Mouse (Mus musculus) megakaryocyte-erythroid progenitor cell, adult 5 weeks (primary cell): ENCODE measurements around the gene Atf4. TPM values are rescaled to one million over a fixed set of nuclear protein-coding genes. Genes with fewer than 3 reads are reported as not detected.

Source experiments
- polyA plus RNA-seq: library from polyadenylated mRNA; stranded (reverse); fragments of >175 nt; gene quantifications from 2 replicates; pipeline ENCODE4 v1.2.3, GENCODE M21; 2012

The Atf4 gene
- polyA plus RNA-seq: 643 and 648 TPM in 2 replicates

DNA sequence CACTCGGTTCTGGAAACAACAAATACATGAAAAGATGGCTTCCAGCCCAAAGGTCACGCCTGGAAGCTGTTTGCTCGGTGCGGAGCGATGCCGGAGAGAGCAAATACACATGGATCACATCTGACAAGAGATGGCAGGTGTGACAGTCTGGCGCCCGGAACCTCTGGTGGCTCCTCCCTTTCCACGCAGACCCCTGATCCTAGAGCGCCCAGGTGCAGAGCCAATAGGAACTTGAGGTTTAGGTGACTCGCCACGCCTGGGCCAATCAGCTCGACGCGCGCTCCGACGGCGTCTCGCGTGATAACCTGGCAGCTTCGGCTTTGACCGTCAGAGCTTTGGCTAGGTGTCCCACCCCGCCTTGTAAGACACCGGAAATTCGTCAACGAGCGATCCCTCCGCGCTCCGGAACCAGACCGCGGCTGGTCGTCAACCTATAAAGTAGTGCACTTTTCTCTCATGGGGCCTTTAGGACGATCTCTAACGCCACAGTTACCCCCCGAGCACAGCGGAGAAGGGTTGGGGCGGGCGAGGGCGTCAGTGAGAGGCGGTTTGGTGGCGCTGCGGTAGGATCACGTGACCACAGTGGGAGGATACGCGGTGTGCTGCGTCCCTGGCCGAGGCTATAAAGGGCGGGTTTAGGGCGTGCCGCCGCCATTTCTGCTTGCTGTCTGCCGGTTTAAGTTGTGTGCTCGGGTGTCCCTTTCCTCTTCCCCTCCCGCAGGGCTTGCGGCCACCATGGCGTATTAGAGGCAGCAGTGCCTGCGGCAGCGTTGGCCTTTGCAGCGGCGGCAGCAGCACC is at the start of gene Atf4:
Gene Atf4 (plus strand): TSS at position 338 of the 799 bp plus-strand sequence.

GRCm38 (mm10) chr15:80233733-80234509 is 21.1 kb upstream of the Atf4 start, which contains the start of gene Mief1:
Mief1 (plus strand) TSS chr15:80234018.

DNA sequence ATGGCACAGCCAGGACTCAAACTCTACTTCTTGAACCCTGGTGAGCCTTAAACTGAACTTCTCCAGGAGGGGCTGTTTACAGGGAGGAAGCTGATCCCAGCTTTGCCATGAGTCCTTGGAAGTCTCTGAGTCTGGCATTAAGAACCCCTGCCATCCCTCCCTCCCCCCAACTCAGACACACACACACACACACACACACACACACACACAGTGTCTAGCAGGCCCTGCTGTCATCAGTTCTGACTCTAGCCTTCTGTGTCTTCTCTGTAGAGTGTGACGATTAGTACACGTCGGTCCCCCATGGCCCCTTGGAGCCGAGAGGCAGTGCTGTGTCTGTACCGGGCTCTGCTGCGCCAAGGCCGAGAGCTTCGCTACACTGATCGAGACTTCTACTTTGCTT is 19.4 kb upstream of the Atf4 start, which contains the start of gene AC140267.1:
Gene AC140267.1 (plus strand): TSS at position 301 of the 400 bp plus-strand sequence.

DNA sequence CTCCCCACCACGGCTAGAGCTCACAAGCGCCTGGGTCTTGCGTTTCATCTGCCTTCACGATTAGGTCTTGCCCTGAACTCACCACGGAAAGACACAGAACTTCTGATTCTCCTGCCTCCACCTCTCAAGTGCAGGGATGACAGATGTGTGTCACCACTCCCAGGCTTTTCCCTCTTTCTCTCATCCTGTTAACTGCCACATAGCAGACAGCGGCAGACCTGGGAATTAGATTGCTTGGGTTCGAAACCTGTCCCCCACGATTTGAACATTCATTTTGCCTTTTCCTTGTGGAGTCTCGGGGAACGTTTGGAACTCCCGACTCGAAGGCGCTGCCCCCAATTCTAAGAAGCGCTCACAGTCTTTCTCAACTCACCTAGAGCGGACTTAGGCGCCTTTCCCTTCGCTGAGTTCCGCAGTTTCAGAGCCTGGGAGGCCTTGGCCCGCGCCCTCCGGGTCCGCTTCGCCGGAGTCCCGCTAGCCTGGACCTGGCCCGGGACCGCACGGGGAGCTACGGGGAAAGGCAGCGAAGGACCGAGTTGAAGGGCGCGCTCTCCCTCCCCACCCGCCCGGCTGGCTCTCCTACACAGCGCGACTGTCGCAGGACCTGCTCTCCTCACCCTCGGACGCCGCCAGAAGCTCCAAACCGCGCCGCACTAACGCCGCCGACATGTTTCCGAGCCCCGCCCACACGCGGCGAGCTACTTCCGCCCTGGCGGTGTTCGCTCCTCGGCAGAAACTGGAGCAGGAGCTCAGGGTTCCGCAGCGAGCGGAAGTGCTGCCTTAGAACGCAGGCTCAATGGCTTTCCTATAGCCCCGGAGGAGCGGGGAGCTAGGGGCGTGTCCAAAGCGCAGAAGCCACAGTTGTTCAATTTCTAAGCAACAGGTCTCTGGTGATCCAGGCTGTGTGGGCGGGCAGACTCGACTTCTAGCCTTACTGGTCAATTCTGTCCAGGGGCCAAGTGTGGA is 8.9 kb downstream of the Atf4 start, which contains the start of gene Rps19bp1:
Gene Rps19bp1 (minus strand): TSS at position 706 of the 966 bp plus-strand sequence.

GRCm38 (mm10) chr15:80286851-80287415 is 31.9 kb downstream of the Atf4 start, which contains the start of gene Cacna1i:
Cacna1i (plus strand) TSS chr15:80287238.

Other genes starting within 250 kb of the Atf4 start
- gene Pdgfb, start 240.2 kb upstream of the Atf4 start, polyA plus RNA-seq: 4.8 and 5.2 TPM in 2 replicates
- 5.2 and 7.4 TPM in 2 replicates for gene Syngr1, start 163.8 kb upstream of the Atf4 start, polyA plus RNA-seq
- gene Rpl3, start 163.3 kb upstream of the Atf4 start, polyA plus RNA-seq: 372 and 410 TPM in 2 replicates
- gene Tab1, start 122.1 kb upstream of the Atf4 start, polyA plus RNA-seq: 14.6 and 16.3 TPM in 2 replicates
- not detected in 2 replicates for gene Mgat3, start 81.5 kb upstream of the Atf4 start, polyA plus RNA-seq
- 12.9 and 14.9 TPM in 2 replicates for gene Mief1, start 21.2 kb upstream of the Atf4 start, polyA plus RNA-seq
- gene AC140267.1, start 19.3 kb upstream of the Atf4 start, polyA plus RNA-seq: not detected in 2 replicates
- 77.1 TPM in 2 replicates for gene Rps19bp1, start 9.1 kb downstream of the Atf4 start, polyA plus RNA-seq
- gene Cacna1i, start 32.1 kb downstream of the Atf4 start, polyA plus RNA-seq: 0.05 and 0.27 TPM in 2 replicates